Mouse (Mus musculus): ENCODE measurements at regions not wholly inside any gene's neighbourhood (a gene's known extent, or its start where the extent isn't known, plus 50 kb on each side); places are given as distances from the start of the nearest gene placed in this dataset.

- TF ChIP-seq GATA4 (IDR thresholded peaks at IDR 0.05; ENCODE audit: insufficient replicate concordance, low read length): no peak
Observed at GRCm38 (mm10) chr6:94881139-94881538, 181.2 kb upstream of the Lrig1 start.

- TF ChIP-seq GATA4 (IDR thresholded peaks at IDR 0.05; ENCODE audit: insufficient replicate concordance, low read length): no peak
Observed at GRCm38 (mm10) chr6:94875841-94876240, 175.9 kb upstream of the Lrig1 start.

DNA sequence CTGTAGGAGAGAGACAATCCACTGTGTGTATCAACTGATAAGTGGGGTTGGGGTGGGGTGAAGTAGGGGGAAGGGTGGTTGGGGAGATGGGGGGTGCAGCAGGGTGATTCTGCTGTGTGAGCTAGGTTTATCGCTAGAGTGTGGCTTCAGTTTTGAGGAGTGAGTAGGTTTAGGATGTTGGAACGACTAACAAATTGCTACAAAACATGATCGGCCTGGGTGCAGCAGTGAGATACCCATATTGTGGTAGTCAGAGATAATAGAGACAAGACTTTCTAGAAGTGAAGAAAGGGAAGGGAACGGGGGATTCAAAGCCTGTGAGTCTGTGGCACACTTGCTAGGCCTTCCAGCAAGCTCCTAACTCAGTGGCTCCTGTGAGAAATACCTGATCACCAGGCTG is 175.1 kb upstream of the Lrig1 start:
- no peak for TF ChIP-seq GATA4 (IDR thresholded peaks at IDR 0.05; ENCODE audit: insufficient replicate concordance, low read length)

- TF ChIP-seq GATA4 (IDR thresholded peaks at IDR 0.05; ENCODE audit: insufficient replicate concordance, low read length): no peak
Observed at GRCm38 (mm10) chr6:94874415-94874814, 174.5 kb upstream of the Lrig1 start.

DNA sequence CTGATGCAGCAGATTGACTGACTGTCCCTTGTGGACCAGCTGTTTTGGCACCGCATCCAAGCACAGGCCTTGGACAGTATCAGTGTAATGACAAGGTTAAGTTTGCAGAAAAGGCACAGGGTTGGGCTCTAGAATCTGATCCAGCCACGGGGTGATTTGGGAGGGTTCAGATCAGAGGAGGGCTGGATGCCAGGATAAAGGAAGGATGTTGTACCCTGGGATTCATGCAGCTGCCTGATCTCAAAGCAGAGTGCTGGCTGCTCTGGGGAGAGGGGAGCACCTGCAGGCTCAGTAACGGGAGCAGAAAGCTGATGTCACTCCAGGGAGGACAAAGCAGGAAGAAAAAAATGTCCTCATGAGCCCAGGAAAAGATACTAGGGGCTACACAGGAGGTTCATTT is 168.0 kb upstream of the Lrig1 start:
- TF ChIP-seq GATA4 (IDR thresholded peaks at IDR 0.05; ENCODE audit: insufficient replicate concordance, low read length): no peak

- TF ChIP-seq GATA4 (IDR thresholded peaks at IDR 0.05; ENCODE audit: insufficient replicate concordance, low read length): no peak
Observed at GRCm38 (mm10) chr6:94865498-94865897, 165.5 kb upstream of the Lrig1 start.

DNA sequence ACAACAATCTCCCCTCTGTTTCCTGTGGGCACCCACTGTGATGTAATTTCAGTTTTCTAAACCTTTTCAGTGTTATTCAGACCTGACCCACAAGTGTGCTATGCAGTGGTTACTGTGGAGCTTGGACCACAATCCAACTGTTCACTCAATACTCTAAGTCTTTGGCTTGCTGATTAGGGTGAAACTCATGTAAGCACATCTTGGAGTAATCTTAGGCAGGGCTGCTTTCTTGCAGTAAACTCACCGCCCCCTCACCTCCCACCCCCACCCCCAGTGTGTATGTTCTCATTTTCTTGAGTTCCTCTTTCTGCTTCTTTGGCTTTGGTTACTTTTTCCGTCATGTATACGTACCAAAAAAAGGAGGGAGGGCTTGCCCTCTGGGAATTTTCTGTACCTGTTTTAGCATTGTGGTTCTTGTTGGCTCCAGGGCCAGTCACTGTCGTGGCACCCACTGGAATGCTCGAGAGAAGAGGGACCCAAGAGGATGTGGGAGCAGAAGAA is 158.2 kb upstream of the Lrig1 start:
- TF ChIP-seq GATA4 (IDR thresholded peaks at IDR 0.05; ENCODE audit: insufficient replicate concordance, low read length): no peak

DNA sequence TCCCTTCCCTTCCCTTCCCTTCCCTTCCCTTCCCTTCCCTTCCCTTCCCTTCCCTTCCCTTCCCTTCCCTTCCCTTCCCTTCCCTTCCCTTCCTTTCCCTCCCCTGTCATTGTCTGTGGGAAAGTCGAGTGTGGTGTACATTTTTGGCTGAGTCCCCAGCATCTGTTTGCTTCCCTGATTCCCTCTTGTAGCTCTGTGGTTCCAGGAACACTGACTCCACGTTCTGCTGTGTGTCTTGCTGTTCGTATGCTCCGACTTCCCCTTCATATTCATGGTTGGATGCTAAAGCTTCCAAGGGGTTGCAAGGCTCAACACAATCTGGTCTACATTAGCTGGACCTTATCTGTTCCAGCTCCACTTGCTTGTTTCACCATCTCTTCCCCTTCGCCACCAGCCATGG is 150.2 kb upstream of the Lrig1 start:
- no peak for TF ChIP-seq GATA4 (IDR thresholded peaks at IDR 0.05; ENCODE audit: insufficient replicate concordance, low read length)

DNA sequence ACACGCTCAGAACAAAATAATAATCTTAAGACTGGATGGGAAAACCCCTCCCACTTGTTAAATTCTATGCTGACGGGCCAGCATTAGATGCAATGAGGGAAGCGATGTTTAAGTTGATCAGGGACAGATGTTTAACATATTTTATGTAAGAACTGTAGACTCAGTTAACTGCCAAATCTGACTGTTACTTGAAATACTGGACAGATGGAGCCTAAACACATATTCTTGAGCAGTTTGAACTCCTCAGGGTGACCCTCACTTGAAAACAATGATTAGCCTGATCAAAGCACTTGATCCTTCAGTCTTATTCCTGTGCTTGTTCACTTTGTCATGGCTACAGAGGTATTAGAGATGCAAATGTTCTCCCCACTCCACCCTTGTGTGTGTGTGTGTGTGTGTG is 149.6 kb upstream of the Lrig1 start:
- no peak for TF ChIP-seq GATA4 (IDR thresholded peaks at IDR 0.05; ENCODE audit: insufficient replicate concordance, low read length)

- no peak for TF ChIP-seq GATA4 (IDR thresholded peaks at IDR 0.05; ENCODE audit: insufficient replicate concordance, low read length)
Observed at GRCm38 (mm10) chr6:94848437-94848836, 148.5 kb upstream of the Lrig1 start.

- TF ChIP-seq GATA4 (IDR thresholded peaks at IDR 0.05; ENCODE audit: insufficient replicate concordance, low read length): no peak
Observed at GRCm38 (mm10) chr6:94845821-94846220, 145.9 kb upstream of the Lrig1 start.

DNA sequence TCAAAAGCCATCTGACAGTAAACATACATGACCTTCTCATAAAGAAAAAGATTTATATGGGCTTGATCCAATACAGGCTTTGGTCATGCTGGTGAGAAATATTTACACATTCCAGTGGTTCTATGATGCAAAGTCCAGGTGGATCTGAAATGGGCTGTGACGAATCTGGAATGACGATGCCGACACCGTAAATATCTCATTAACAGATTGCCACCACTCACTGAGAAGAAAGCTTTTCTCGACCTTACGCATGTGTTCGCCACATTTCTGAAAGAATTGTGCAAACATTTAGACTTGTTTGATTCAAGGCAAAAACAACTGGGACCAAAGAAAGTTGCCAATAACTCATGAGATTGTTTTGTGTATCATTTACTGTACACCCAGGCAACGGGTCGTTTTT is 142.9 kb upstream of the Lrig1 start:
- no peak for TF ChIP-seq GATA4 (IDR thresholded peaks at IDR 0.05; ENCODE audit: insufficient replicate concordance, low read length)

DNA sequence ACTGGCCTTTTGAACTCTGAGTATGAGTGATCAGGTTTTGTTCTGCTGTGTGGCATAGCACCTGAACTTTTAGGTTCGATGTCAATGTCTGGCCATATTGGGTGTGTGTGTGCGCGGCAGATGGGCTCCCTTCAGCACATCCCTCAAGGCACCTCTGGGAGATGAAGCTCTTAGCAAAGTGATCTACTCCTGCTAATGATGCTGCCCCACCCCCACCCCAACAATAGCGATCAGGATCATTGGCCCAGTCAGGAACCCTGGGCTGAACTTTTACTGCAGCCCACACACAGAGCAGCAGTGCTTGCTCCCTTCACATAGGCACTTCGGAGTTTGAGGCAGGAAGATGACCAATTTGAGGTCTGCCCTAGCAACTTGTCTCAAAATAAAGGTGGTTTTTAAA is 141.9 kb upstream of the Lrig1 start:
- no peak for TF ChIP-seq GATA4 (IDR thresholded peaks at IDR 0.05; ENCODE audit: insufficient replicate concordance, low read length)

DNA sequence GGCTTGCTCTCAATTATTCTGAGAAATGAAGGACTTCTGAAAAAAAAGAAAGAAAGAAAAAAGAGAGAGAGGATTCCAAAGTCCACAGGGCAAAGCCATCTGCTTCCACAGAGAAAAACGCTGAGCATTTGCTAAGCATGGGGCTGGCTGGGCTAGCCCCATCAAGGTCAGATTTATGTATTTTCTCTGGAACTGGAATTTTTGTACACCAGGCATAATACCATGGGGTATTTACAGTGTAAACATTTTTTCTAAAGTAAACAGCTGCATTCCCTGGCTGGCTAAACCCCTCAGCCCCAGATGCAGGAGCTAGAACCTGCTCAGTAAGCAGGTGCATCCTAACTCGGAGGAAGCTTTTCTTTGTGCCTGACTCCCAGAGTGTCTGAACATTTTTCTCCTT is 135.8 kb upstream of the Lrig1 start:
- no peak for TF ChIP-seq GATA4 (IDR thresholded peaks at IDR 0.05; ENCODE audit: insufficient replicate concordance, low read length)

GRCm38 (mm10) chr6:94834551-94834950 is 134.6 kb upstream of the Lrig1 start:
- TF ChIP-seq GATA4 (IDR thresholded peaks at IDR 0.05; ENCODE audit: insufficient replicate concordance, low read length): no peak

DNA sequence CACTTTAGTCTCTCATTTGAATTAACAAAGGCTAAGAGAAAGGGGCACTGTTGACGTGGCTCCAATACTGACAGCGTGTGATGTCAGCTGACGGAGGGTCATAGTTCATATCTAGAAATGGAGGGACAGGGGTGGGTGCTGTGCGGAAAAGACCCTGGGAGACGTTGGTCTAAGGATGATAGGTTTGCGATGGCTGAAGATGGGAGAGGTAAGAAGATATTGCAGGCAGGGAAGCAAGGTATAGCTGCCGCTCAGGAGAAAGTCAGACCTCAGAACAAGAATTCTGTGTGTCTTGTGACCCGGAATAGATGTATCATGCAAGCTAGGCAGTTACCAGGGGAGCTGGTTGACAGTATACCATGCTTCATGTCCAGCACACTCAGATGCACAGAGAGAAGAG is 130.8 kb upstream of the Lrig1 start:
- TF ChIP-seq GATA4 (IDR thresholded peaks at IDR 0.05; ENCODE audit: insufficient replicate concordance, low read length): no peak

GRCm38 (mm10) chr6:94829246-94829645 is 129.3 kb upstream of the Lrig1 start:
- TF ChIP-seq GATA4 (IDR thresholded peaks at IDR 0.05; ENCODE audit: insufficient replicate concordance, low read length): no peak

GRCm38 (mm10) chr6:94826656-94827055 is 126.7 kb upstream of the Lrig1 start:
- TF ChIP-seq GATA4 (IDR thresholded peaks at IDR 0.05; ENCODE audit: insufficient replicate concordance, low read length): no peak

All from liver, adult (tissue).